Mouse (Mus musculus) yolk sac, embryonic 10.5 days (tissue): ENCODE results near the gene Gm43191.
"Not testable (repeated sequence)": the region's sequence is repeated elsewhere in the genome, so short reads cannot be mapped to it uniquely, and the experiment has no call there.

Experiments used
- DNase-seq: peaks from one replicate; pipeline ENCODE4 v3.0.0-alpha.2; 2017; ENCODE audit warnings: low spot score

Gene Gm43191

DNA sequence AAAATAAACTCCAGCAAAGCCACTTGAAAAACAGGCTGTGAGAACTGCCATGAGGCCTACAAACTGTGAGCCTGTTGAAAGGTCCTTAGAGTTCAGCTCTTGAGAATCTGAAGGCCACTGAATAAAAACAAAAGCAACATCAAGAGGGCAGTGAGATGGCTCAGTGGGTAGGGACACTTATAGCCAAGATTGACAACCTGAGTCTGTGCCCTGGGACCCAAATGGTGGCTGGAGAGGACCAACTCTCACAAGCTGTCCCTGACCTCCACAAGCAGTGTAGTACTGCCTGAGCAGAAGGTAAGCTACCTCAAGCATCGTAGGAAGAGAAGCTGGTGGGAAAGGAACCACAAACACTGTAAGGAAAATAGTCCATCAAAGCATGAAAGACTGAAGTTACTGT lies at the start of gene Gm43191:
TSS of gene Gm43191 (minus strand) at position 101 of the 400 bp plus-strand sequence.
- no peak for DNase-seq

DNA sequence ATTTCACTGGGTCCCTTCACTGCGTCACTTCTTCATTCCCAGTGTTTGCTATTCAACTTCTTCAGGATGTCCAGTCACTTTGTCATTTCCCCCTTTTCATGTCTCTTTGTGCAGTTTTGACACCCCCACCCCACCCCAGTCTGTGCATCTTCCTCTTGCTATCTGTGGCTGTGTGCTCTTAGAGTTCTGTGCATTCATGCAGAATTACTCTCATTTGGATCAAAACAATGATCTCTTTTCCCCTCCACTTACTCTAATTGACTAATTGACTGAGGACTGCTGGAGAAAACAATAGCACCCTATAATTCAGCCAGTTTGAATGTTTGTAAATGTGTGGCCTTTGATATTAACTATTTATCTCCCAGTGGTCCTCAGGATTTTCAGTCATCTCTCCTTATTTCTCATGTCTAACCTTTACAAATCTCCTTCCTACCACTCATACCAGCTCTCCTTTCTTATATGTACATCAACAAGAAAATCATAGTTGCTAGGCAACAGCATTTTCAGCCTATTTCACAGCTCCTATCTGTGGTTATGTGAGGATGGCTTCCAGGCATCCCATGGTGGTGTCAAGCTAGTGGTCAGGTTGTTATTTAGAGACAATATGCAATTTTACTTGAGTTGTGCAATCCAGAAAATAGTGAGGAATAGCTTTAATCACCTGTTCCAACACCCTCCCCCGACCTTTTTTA lies 48.6 kb upstream of the Gm43191 start:
- DNase-seq = no peak

DNA sequence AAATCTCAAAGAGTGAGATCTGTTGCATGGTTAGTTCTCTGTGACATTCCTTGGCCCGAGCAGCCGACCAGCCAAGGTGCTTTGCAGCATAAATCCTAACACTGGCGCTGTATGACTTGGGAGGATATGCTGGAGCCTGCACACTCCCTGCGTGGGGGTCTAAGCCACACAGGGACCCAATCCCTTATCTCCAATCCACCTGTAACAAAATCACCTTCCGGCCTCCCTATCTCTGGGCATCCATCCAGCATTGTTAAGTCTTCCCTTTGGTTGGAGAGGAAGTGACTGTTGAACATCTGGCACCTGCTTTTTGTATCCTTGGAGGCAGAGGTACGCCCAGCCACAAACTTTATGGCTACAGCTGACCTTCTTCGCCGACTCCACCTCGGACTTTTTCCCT lies 45.7 kb upstream of the Gm43191 start:
- no peak for DNase-seq

DNA sequence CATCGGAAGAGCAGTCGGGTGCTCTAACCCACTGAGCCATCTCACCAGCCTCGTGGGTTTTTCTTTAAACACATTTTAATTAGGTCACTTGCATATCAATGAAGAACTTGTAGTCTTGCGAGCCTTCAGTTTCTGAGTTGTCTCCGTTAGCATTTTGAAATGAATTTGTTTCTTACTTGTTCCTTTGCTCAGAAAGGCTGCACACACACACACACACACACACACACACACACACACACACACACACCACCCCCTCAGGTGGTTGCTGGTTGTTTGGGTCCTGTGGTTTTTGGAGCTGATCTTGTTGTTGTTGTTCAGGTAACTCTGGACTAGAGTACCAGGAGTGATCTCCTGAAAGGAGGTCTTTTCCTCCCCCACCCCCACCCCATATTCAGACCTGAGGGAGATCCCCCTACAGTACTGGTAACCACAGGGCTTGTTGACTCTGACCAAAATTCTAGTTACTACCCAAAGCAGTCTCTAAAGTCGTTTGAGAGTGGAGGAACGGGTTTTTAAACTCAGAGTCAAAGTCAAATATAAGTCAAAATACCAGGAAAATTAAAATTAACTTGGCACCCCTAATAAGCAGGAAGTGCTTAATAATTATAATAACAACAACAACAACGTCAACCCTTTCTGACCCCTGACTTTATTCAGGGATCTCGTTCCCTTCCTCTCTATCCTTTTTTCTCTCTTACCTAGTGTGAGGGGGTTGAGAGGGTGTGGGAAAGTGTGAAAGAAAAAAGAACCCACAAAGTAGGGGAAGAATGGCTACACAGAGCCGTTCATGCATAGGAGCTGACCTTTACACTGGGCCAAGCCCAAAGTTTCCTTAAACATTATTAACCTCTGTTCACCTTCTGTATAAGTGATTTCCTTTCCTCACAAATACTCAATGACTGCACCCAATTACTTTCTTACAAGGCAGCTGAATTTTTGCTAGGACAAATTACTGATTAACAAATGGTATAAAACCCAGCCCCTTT lies 42.7 kb upstream of the Gm43191 start:
- DNase-seq = no peak

DNA sequence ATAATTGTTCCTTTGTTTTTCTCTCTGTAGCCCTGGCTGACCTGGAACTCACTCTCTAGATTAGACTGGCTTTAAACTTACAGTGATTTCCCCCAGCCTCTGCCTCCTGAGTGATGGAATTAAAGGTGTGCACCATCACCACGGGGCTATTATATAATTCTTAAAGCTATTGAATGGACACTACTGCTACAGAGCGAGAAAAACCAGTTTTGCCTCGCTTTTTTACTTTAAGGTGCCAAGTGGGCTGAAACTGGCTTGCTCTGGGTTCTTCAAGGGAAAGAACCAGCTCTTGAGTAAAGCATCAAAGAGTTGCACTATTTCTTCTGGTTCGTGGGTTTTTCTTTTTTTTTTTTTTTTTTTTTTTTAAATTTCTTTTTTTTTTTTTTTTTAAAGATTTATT lies 41.9 kb upstream of the Gm43191 start:
- DNase-seq = no peak

DNA sequence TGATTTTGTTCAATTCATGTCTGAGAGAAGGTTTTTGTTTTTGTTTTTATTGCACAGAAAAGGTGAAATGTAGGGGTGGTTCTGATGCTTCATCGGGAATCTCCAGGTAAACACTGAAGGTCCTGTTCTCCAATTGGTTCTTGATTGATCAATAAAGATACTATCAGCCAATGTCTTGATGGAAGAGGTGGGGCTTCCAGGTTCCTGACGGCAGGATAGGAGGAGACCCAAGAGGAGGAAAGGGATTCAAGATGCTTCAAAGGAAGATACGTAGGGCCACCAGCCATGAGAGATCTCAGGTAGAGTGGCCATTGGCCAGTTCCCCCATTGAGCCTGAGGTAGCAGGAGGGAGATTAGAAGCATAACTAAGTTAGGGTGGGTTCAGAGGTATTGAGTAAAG lies 37.9 kb upstream of the Gm43191 start:
- DNase-seq = no peak

DNA sequence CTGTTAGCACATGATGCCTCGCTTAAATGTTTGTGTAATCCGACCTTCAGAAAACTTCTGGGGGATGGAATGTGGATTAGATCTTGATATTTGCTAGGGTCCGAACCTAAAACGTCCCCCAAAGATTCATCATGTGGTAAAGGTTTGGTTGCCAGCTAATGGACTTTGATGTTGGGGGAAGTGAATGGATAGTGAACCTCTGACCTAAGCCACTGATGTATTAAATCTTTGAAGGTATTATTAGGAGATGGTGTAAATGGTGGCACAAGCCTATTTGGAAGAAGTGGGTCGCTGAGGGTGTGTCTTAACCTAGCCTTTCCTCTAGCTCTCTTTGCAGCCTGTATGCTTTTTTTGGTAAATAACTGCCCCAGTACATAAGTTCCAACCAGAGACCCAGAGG lies 32.0 kb upstream of the Gm43191 start:
- no peak for DNase-seq

DNA sequence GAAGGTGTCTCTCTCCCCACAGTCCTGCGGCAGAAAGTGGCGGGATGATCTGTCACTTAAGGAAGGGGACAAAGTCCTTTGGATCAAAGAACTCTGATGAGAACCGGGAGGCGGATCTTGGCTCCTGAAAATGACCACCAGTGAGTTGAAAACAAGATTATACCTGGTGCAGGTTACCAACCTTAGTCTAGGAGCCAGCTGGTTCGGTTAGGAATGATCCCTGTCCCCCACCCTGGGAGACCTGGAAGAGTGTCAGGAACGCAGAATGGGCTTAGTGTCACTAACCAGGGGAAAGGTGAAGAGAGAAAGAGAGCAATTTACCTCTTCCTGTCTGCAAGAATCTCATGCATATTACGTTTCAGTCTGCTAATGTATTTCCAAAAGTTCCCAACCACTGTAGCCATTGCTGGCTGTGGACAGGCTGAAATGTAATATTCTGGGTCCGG lies 31.4 kb upstream of the Gm43191 start, which contains the start of gene Slc35a3:
TSS of gene Slc35a3 (minus strand) at position 396 of the 446 bp plus-strand sequence.
- no peak for DNase-seq

DNA sequence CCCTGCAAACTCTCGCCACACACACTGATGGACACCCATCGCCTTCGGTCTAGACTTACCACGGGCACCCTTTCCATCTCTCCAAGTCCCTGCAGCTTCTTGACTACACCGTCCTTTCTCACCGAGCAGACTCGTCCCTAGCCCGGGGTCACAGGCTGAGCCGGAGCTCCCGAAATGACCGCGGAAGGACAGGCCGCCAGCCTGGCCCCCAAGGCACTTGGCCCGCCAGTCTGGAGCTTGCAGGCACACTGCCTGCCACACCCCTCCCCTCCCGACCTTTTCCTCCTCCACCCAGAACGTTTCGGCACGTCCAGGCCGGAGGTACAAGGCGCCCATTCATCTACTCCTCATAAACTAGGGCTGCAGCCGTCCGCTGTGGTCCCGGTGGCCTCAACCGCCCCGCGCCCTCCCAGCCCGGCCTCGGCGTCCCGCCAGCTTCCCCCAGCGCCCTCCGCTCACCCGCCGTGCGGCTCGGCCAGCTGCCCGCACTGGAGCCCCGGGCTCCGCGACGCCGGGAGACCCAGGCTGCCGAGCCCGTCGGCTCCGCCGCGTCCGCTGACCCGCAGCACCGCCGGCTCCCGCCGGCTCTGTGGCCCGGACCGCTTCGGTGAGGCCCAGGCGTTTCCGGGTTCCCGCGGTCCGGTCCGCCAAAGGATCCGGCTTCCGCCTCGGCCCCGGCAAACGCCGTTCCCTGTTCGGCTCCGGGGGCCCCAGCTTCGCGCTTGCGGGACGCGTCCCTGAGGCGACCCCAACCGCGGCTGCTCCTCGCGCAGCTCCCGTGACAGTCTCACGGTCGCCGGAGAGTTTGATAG lies 30.8 kb upstream of the Gm43191 start:
- DNase-seq = peak; percentile 81

DNA sequence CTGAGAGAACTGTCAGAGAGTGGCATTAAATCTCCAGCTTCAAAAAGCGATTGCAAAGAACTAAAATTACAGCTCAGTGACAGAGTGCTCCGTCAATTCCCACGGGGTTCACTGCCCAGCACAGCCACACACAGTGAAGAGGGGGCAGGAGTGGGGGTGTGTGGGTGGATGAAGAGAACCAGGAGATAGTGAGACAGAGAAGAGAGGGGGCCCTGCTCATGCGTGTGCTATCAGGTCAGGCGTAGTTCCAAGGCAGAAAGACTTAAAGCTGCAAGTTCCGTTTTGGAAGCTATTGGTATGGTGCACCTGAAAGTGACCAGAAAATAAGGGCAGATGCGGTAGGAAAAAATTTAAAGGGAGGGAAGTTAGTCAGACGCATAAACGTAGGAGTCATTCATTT lies 29.9 kb upstream of the Gm43191 start:
- DNase-seq = no peak

DNA sequence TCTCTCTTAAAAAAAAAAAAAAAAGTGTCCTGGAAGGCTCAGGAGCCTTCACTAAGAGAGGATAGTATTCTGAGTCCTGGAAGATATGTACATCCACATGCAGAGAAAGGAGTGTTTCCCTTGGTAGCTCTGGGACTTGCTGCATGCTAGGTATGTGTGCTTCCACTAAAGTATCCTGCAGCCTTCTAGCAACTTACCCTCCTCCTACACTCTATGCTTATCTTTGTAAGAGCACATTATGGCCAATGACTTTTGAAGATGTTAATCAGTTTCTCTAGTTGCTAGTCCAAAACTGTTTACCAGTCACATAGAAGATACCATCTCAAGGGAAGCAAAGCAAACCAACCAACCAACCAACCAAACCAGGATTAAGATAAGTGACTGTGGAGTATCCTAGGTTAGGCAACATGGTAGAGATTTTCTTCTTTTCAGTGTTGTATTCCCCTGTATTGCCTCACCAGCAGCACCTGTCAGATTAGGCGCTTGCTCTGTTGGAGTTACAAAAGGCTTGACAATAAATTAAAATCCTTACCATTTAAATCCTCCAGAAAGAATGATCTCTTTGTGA lies 24.7 kb upstream of the Gm43191 start:
- no peak for DNase-seq

DNA sequence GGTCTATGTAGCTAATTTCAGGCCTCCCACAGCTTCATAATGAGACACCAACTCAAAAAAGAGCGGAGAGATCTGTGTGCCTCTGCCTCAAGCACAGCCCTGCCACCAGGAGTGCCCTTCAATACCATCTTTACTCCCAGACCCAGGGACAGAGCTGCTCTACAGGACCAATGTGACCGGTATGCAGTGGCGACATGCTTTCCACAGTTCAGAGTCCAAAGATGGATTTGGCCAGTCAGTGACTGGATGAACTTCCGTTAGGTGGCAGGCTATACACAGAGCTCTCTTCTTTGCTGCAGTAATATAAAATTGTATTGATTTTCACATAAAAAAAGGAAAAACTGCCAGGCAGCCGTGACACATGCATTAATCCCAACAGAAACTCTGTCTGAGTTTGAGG lies 22.8 kb upstream of the Gm43191 start:
- DNase-seq = peak; percentile 14

DNA sequence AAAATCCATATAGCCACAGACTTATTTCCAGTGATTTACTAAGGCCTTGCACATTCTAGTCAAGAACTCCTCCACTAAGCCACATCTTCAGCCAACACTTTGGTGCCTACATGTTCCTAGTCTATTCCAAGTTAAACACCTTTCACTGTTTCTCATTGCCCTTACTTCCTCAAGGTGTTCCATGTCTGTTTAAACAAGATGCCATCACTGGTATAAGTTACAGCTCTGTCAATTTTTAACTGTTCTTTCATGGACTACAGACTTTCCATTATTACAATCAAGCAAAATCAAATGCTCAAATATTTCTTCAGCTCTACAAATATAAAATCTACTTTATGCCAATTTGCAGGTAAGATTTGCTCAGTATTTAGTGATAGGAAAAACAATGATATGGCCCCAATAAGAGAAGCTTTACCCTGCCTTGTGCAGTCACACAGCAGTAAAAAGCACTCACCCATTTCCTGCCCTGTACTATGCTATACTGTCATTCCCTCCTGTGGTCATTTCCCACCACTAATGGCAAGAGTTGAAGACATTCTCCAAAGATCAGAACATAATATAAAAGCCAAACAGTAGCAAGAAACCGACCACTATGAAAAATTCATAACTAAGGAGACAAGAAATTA lies 21.7 kb upstream of the Gm43191 start:
- no peak for DNase-seq

DNA sequence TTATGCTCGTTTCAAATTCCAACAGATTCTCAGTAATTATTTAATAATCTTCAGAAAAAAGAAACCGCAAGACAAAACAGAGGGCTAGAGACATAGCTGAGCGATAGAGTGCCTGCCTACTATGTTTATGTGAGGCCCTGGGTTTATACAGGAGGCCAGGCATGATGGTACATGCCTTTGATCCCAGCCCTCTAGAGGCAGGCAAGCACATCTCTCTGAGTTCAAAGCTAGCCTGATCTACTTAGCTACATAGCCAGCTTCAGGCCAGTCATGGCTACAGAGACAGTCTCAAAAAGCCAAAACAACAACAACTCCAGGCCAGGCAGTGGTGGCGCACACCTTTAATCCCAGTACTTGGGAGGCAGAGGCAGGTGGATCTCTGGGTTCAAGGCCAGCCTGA lies 20.5 kb upstream of the Gm43191 start:
- no peak for DNase-seq

DNA sequence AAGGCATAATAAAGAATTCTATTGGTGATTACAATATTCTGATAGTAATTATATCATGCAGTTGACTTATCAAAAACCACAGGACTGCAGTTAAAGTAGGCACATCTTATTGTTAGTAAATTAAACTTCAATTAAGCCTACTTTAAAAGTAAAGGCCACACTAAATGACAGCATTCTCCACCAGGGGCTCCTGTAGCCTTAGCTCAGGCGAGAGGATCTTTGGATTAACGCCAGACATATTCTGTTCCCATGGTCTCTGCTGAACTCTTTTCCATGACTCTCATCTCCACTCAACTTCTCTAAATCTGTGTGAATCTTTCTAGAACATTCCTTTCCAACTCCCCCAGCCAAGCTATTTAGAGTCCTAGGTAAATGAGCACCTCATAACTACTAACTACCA lies 17.7 kb upstream of the Gm43191 start:
- DNase-seq = no peak

DNA sequence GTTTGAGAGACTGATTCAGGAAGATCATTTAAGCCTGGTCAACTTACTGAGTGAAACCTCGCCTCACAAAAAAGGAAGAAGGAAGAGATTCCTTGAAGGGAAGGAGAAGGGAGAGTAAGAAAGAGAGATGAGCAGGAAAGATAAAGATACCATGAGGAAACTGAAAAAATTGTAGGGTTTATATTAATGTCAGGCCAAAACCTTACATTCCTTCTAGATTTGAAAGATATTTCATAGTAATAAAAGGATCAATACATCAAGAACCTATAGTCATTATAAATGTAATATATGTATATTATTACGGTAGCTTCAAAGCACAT lies 14.6 kb upstream of the Gm43191 start:
- no peak for DNase-seq

DNA sequence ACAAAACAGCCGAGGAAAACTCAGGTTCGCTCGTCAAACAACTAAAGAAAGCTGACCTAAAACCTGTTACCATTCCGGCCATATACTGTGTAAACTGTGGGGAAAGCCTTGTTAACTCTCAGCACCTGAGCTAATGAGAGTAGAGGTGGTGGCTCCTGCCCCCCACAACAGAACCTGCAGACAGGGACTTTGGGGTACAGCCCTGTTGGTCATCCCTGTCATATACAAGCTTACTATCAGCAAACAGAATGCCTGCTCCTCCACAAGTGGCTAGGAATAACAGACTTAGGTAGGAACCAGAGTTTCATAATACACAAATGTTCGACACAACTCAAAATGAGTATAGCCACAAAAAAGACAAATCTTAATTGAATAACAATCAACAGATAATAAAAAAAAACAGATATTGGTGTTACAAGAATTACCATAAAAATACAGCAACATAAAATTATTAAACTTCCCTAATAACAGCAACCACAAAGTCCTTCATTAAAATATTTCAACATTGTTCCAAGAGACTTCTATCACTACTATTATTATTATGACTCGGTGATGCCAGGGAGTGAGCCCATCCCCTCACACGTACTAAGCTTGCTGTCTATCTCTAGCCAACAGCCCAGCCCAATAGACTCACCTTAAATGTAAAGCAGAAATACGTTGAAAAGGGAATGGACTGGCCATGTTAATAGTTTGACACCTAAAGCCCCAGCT lies 14.1 kb upstream of the Gm43191 start:
- DNase-seq = no peak

DNA sequence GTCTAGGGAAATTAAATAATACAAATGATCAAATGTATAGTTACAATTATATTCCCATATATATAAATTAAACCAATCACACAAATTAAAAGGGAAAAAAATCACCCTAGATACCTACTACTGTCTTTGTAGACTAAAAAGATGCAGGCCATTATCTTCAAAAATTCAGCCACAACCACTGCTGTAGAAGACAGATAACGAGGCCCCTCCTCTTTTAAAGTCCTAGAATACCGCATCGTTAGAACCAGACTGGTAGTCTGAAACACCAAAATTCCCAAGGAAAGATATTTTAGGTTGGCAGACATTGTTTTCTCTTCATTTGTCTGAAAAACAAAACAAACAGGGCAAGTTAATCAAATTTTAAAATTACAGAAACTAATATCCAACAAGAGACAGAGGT lies 13.3 kb upstream of the Gm43191 start:
- DNase-seq = no peak

DNA sequence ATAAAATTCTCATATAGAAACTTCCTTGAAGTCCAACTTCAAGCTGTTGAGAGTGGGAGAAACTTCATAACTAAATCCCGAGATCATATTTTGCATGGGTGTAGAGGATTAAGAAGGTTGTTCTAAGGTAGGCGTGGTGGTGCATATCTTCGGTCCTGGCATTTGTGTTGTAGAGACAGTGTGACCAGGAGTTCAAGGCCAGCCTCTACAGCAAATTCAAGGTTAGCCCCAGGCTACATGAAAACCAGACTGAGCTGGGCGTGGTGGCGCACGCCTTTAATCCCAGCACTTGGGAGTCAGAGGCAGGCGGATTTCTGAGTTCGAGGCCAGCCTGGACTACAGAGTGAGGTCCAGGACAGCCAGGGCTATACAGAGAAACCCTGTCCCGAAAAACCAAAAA lies 16.8 kb downstream of the Gm43191 start:
- DNase-seq = not testable (repeated sequence)

DNA sequence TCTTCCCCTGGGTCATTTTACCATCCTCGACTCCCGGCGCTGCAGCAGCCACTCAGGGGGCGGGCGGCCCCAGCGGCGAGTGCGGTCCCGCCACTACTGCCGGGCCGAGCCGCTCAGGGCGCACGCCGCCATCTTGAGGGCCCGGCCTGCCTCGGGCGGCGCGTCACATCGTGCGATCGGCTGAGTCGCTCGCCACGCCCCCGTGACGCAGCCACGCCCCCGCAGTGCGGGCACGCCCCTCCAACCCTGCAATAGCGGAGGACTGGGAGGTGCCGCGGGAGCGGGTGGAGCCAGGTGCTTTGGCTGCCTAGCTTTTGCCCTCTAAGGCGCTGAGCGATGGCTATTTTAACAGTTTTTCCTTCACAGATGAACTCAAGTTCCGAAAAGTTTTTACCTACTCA lies 18.6 kb downstream of the Gm43191 start, which contains the start of gene Mfsd14a:
TSS of gene Mfsd14a (minus strand) at position 215 of the 401 bp plus-strand sequence.
- DNase-seq = peak; percentile 96

DNA sequence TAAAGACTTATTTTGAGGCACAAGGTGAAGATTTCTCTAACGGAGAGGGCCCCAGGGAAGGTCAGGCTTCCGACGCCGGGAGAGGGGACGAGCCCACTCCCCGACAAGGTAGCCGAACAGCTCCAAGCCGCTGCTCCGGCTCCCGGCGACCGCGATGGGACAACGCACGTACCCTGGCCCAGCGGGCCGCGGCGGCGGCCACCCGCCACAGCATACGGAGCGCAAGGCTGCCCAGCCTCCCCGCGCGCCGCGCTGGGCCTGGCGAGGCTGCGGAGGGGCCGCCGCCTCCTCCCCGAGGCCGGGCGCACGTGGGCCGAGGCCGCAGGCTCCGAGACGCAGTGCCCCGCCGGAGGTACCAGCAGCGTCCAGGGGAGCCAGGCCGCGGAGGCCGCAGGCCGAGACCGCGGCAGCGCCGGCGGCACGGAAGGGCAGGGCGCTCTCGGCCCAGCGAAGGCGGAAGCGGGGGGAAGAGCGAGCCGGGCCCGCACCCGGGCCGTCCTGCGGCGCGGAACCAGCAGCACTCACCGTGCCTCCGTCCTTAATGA lies 19.1 kb downstream of the Gm43191 start:
- no peak for DNase-seq
